ENCODE assay signal across 9 mouse cellular contexts in genomic region chr3:133623201-133623744, GRCm38 (mm10).
DNase-seq lines count a peak whose midpoint lies in the region; ATAC-seq and TF ChIP-seq lines count a peak whose summit lies in the region.
"Had no signal": no experiment of that assay in that cellular context is flagged by ENCODE, and none has a peak within 500 bp of the region (broad histone marks: within the 10 kb centered on the region; RNA-seq: fewer than 3 reads in every experiment).

No protein-coding gene starts in this region.

- 51% methylated on average over 9 of the region's 9 CpGs for WGBS in hindbrain, embryonic 14.5 days
- WGBS in hindbrain, postnatal 0 days = 50% methylated on average over 9 of the region's 9 CpGs
- 10% methylated on average over 9 of the region's 9 CpGs for WGBS in liver, embryonic 13.5 days (ENCODE audit: insufficient replicate concordance)

- no peak for DNase-seq in hindbrain, embryonic 14.5 days (ENCODE audit: low spot score)
- DNase-seq in hindbrain, postnatal 0 days (ENCODE audit: low spot score) = no peak
- DNase-seq in CD4-positive helper T cell, adult 2 months (ENCODE audit: low read depth, low spot score) = peak; percentile 19
- peak; percentile 63 to 66 for DNase-seq in adrenal gland, postnatal 36 days
- peak; percentile 34 for DNase-seq in liver, embryonic 13.5 days
- DNase-seq in urinary bladder, adult 2 months (ENCODE audit: low spot score) = no peak
- no peak for DNase-seq in layer of hippocampus, postnatal 36 days
- DNase-seq: cerebellum, adult 11-12 months had no signal

- no peak overlapping the region for H3K4me3 ChIP-seq in hindbrain, embryonic 14.5 days (replicated peaks; ENCODE audit: low read length)
- H3K4me3 ChIP-seq in hindbrain, postnatal 0 days (ENCODE audit: low read length) = no peak overlapping the region
- no peak overlapping the region for H3K4me3 ChIP-seq in liver, embryonic 13.5 days (replicated peaks)

- H3K4me2 ChIP-seq in hindbrain, embryonic 14.5 days (replicated peaks) = no peak overlapping the region
- H3K4me2 ChIP-seq in hindbrain, postnatal 0 days (ENCODE audit: low read depth, low read length) = no peak overlapping the region
- peak overlapping the region; percentile 21; the same call in 1 of the 2 replicates for H3K4me2 ChIP-seq in liver, embryonic 13.5 days

- ATAC-seq in hindbrain, embryonic 14.5 days (ENCODE audit: low FRiP score) = peak; percentile 31; the same call in 1 of the 2 replicates
- no peak for ATAC-seq in hindbrain, postnatal 0 days
- peak; percentile 75 for ATAC-seq in liver, embryonic 13.5 days (ENCODE audit: low read depth)
- ATAC-seq in cerebellum, adult (ENCODE audit: insufficient number of reproducible peaks, low FRiP score, low TSS enrichment) = no peak

- H3K9me3 ChIP-seq in hindbrain, embryonic 14.5 days (ENCODE audit: control insufficient read depth, low read length) = no peaks in the 10 kb centered on the region
- H3K9me3 ChIP-seq in hindbrain, postnatal 0 days (ENCODE audit: low read length) = no peaks in the 10 kb centered on the region
- H3K9me3 ChIP-seq in liver, embryonic 13.5 days (replicated peaks) = no peaks in the 10 kb centered on the region

- H3K27me3 ChIP-seq in hindbrain, embryonic 14.5 days (ENCODE audit: control insufficient read depth, insufficient read depth, low read length) = no peaks in the 10 kb centered on the region
- H3K27me3 ChIP-seq in hindbrain, postnatal 0 days (ENCODE audit: insufficient read depth, low read length) = no peaks in the 10 kb centered on the region
- no peaks in the 10 kb centered on the region for H3K27me3 ChIP-seq in liver, embryonic 13.5 days

- no peaks in the 10 kb centered on the region for H3K36me3 ChIP-seq in hindbrain, embryonic 14.5 days (replicated peaks; ENCODE audit: control insufficient read depth, insufficient read depth)
- H3K36me3 ChIP-seq in hindbrain, postnatal 0 days (ENCODE audit: insufficient read depth, low read length) = no peaks in the 10 kb centered on the region
- H3K36me3 ChIP-seq in liver, embryonic 13.5 days = no peaks in the 10 kb centered on the region

- no peaks in the 10 kb centered on the region for H3K4me1 ChIP-seq in hindbrain, embryonic 14.5 days (replicated peaks; ENCODE audit: control insufficient read depth, insufficient read depth, low read length)
- H3K4me1 ChIP-seq in hindbrain, postnatal 0 days (ENCODE audit: insufficient read depth, low read length) = no peaks in the 10 kb centered on the region
- peaks cover 42% of the 10 kb centered on the region for H3K4me1 ChIP-seq in liver, embryonic 13.5 days (replicated peaks)

- TF ChIP-seq CTCF in hindbrain, postnatal 0 days (IDR thresholded peaks at IDR 0.05; ENCODE audit: low read depth) = no peak

- H3K9ac ChIP-seq in hindbrain, embryonic 14.5 days = no peak overlapping the region
- H3K9ac ChIP-seq in hindbrain, postnatal 0 days (replicated peaks; ENCODE audit: low read length) = no peak overlapping the region
- no peak overlapping the region for H3K9ac ChIP-seq in liver, embryonic 13.5 days

- H3K27ac ChIP-seq in hindbrain, embryonic 14.5 days = no peak overlapping the region
- H3K27ac ChIP-seq in hindbrain, postnatal 0 days = no peak overlapping the region
- peak overlapping the region; percentile 88 for H3K27ac ChIP-seq in liver, embryonic 13.5 days

Comparison
In these comparisons a context has a peak if more than half of its experiments do, and no peak if none do; other contexts are left out.
1. ATAC-seq: peak in hindbrain, embryonic 14.5 days (single experiment) and liver, embryonic 13.5 days (single experiment); none in hindbrain, postnatal 0 days (single experiment) and cerebellum, adult (single experiment).
2. DNase-seq: peak in CD4-positive helper T cell, adult 2 months (single experiment), adrenal gland, postnatal 36 days (2 of 2) and liver, embryonic 13.5 days (single experiment); none in hindbrain, embryonic 14.5 days (single experiment), hindbrain, postnatal 0 days (single experiment), urinary bladder, adult 2 months (single experiment) and layer of hippocampus, postnatal 36 days (0 of 2).